Mouse (Mus musculus) cerebellum, adult 2 months (tissue): Measurements from ENCODE around the gene Ccdc124.

Experiments used
- CTCF ChIP-seq: fragments of 200-500 bp; IDR thresholded peaks from 2 replicates; pipeline ENCODE4 v1.5.1; 2011; ENCODE audit warnings: low read depth, mild to moderate bottlenecking, control low read depth, low read length, moderate library complexity, borderline replicate concordance; ENCODE audit not compliant: insufficient read depth
- POLR2A ChIP-seq: fragments of 200-500 bp; IDR thresholded peaks from 2 replicates; pipeline ENCODE4 v1.6.1; 2011; ENCODE audit warnings: low read length, control low read depth, borderline replicate concordance; ENCODE audit not compliant: insufficient read depth

GRCm38 (mm10) chr8:70905463-70905830, 31.7 kb upstream of the Ccdc124 start:
- TF ChIP-seq CTCF: no peak
- no peak for TF ChIP-seq POLR2A
